Mouse (Mus musculus) myocyte (in vitro differentiated cells): Measurements from ENCODE around the gene Hps1.

Experiments used
- MAX ChIP-seq: IDR thresholded peaks from one replicate; pipeline ENCODE4 v1.6.1; 2011; ENCODE audit warnings: low read depth, mild to moderate bottlenecking, control low read depth
- MYOD1 ChIP-seq, 3 experiments: IDR thresholded peaks; one replicate each; pipeline ENCODE4 v1.6.1; 2011; ENCODE audit warnings: control low read depth in 2 of 3, low read depth in 2 of 3, mild to moderate bottlenecking in 2 of 3, moderate library complexity in 1 of 3; ENCODE audit not compliant: insufficient read length in 2 of 3, control insufficient read depth in 1 of 3
- POLR2A ChIP-seq: IDR thresholded peaks from one replicate; pipeline ENCODE4 v1.6.1; 2011; ENCODE audit warnings: low read depth, mild to moderate bottlenecking, control low read depth, moderate library complexity; ENCODE audit not compliant: insufficient read length
- POLR2AphosphoS2 ChIP-seq: IDR thresholded peaks from one replicate; pipeline ENCODE4 v1.6.1; 2011; ENCODE audit warnings: low read depth, control low read depth; ENCODE audit not compliant: insufficient read length
- SRF ChIP-seq: IDR thresholded peaks from one replicate; pipeline ENCODE4 v1.6.1; 2011; ENCODE audit warnings: low read depth; ENCODE audit not compliant: control insufficient read depth, insufficient read length
- TCF12 ChIP-seq: IDR thresholded peaks from one replicate; pipeline ENCODE4 v1.6.1; 2011; ENCODE audit warnings: mild to moderate bottlenecking, control low read depth; ENCODE audit not compliant: poor library complexity, insufficient read depth, severe bottlenecking
- USF1 ChIP-seq: IDR thresholded peaks from one replicate; pipeline ENCODE4 v1.6.1; 2011; ENCODE audit warnings: low read depth, mild to moderate bottlenecking, control low read depth, moderate library complexity

DNA sequence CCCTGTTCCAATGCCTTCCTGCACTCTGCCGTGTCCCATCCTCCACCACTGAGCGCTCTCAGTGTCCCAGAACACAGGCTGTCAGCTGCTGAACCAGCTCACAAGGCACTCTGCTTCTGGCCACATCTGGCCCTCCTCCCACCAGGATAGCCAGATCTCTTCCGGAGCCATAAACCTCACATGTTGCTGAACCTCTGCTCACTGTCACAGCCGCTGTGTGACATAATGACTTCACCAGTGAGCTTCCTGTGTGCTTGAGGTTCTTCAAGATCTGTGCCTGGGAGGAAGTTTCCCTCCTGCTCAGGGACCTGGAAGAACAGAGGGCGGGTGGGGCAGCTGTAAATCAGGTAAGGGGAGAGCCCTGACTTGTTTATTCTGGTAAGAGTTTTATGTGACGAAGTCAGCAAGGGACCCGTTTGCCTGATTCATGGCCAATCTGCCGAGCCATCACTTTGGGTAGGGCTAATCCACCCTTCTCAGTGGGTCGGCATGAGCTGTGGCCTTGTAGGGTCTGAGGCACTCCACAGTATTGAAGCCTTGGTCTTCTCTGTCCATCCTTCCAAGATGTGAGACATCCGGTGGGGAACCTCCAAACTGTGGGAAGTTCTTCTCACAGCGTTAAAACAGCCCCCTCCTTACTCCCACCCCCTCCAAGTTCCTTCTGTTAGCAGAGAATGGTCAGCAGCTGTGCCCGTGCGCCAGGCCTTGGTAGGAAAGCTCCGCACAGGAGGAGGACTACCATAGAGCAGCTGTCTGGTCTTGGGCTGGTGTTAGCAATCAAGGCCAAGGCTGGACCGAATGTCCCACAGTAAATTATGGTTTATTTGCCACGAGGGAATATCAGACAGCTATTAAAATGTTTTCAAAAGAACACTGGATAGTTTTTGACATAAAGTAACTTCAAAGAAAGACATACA, 54.5 kb downstream of the Hps1 start:
- TF ChIP-seq POLR2A: no peak
- TF ChIP-seq TCF12: no peak
- no peak for TF ChIP-seq USF1
- TF ChIP-seq MAX: no peak
- TF ChIP-seq SRF: no peak
- no peak for TF ChIP-seq MYOD1 (IDR thresholded peaks at IDR 0.05; ENCODE audit: control insufficient read depth in 1 of 3, insufficient read length in 2 of 3, low read depth in 2 of 3)
- no peak for TF ChIP-seq POLR2AphosphoS2
